Mouse (Mus musculus): ENCODE data around the gene Tpk1. TPM values are rescaled to one million over a fixed set of nuclear protein-coding genes. Genes with fewer than 3 reads are reported as not detected.

Gene Tpk1
- total and polyA plus RNA-seq, 3 experiments: 3.5 to 12.6 TPM; not detected in 1

DNA sequence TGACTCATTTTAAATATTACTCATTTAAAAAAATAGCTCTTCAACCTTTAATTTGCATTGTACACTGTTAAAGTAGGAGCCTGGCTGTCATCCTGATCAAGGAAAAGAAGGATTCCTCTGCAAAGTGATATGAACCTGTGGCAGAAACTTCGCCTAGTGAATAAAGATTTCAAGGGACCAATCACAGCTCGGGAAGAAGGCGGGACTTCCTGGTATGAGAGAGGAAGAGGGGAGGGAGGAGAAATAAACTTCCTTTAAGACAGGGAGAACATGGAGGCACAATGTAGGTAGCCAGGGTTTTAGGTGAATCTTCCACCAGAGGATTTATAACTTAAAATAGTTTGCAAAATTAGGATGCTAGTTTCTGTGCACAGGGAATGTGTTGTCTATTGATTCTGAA, 223.9 kb downstream of the Tpk1 start:
- Histone ChIP-seq H3K27ac (ENCODE audit: control insufficient read depth, low read depth, low read length) (no peak overlapping the region), H3K9me3 (replicated peaks; ENCODE audit: insufficient read depth, low read length) (no peaks in the 10 kb centered on the region), H3K79me2 (ENCODE audit: control insufficient read depth, insufficient read depth, low read length, poor library complexity) (no peaks in the 10 kb centered on the region), H3K9ac (ENCODE audit: control insufficient read depth, low read depth, low read length, poor library complexity, severe bottlenecking) (no peak overlapping the region), H3K4me1 (ENCODE audit: control insufficient read depth in 1 of 2, insufficient read depth in 2 of 2, low read length in 2 of 2) (no peaks in the 10 kb centered on the region), H3K36me3 (ENCODE audit: control insufficient read depth in 1 of 2, insufficient read depth in 2 of 2, low read length in 2 of 2) (no peaks in the 10 kb centered on the region; a peak in 1 of 4 replicates), H3K27me3 (ENCODE audit: control insufficient read depth in 1 of 2, insufficient read depth in 2 of 2, low read length in 2 of 2) (no peaks in the 10 kb centered on the region), H3K4me3 (ENCODE audit: control insufficient read depth in 1 of 2, insufficient read depth in 1 of 2, low read depth in 2 of 2, low read length in 2 of 2) (no peak overlapping the region)
- TF ChIP-seq MYC (IDR thresholded peaks at IDR 0.05; ENCODE audit: low read depth, low read length) (no peak), ELF1 (IDR thresholded peaks at IDR 0.05; ENCODE audit: low read depth, low read length) (no peak), CHD2 (IDR thresholded peaks at IDR 0.05; ENCODE audit: low read length) (no peak), MXI1 (IDR thresholded peaks at IDR 0.05; ENCODE audit: low read depth, low read length) (no peak), TCF12 (IDR thresholded peaks at IDR 0.05; ENCODE audit: low read depth, low read length) (no peak), RCOR1 (IDR thresholded peaks at IDR 0.05; ENCODE audit: low read depth, low read length) (no peak), MAFK (IDR thresholded peaks at IDR 0.05; ENCODE audit: borderline replicate concordance, low read depth, low read length) (no peak), POLR2AphosphoS2 (IDR thresholded peaks at IDR 0.05; ENCODE audit: low read length) (no peak), CHD1 (IDR thresholded peaks at IDR 0.05; ENCODE audit: low read depth, low read length) (no peak), MAX (IDR thresholded peaks at IDR 0.05; ENCODE audit: low read length) (no peak), GATA1 (IDR thresholded peaks at IDR 0.05; ENCODE audit: low read depth, low read length) (no peak), SIN3A (IDR thresholded peaks at IDR 0.05; ENCODE audit: low read length) (no peak), ETS1 (IDR thresholded peaks at IDR 0.05; ENCODE audit: low read depth, low read length) (no peak), POLR2A (IDR thresholded peaks at IDR 0.05; ENCODE audit: control insufficient read depth in 1 of 2, insufficient read depth in 1 of 2, low read depth in 1 of 2, low read length in 2 of 2, poor library complexity in 1 of 2) (no peak), MAZ (IDR thresholded peaks at IDR 0.05; ENCODE audit: low read depth, low read length) (no peak), NELFE (IDR thresholded peaks at IDR 0.05; ENCODE audit: low read depth, low read length) (no peak)
- DNase-seq (ENCODE audit: low read depth, low spot score): peak; percentile 23

DNA sequence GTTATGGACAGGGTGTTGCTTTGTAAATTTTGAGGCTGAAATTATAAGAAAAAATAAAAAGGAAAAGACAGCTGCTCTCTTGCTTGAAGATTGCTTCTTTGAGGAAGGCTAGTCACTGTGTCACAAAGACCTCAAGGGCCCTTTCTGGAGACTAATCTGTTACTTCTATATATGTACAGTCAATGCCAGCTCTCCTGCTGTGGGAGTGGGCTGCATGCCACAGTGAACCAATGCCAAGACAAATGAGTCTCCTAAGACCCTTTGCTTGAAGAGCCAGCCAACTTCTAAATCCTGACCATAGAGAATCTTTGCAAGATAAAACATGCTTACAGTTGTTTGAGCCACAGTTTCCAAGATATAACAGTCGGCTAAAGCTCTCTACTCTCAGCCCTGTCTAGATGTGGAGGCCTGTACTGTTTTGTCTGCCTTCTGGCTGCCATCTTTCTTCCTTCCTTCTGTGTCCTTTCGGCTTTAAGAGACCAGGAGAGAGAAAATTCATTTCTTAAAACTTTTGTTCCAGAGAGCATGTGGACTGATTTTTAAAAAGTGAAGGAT, 230.0 kb downstream of the Tpk1 start:
- Histone ChIP-seq H3K79me2 (ENCODE audit: control insufficient read depth, insufficient read depth, low read length, poor library complexity) (no peaks in the 10 kb centered on the region), H3K9me3 (replicated peaks; ENCODE audit: insufficient read depth, low read length) (no peaks in the 10 kb centered on the region), H3K27me3 (ENCODE audit: control insufficient read depth in 1 of 2, insufficient read depth in 2 of 2, low read length in 2 of 2) (no peaks in the 10 kb centered on the region), H3K27ac (ENCODE audit: control insufficient read depth, low read depth, low read length) (no peak overlapping the region), H3K4me3 (ENCODE audit: control insufficient read depth in 1 of 2, insufficient read depth in 1 of 2, low read depth in 2 of 2, low read length in 2 of 2) (no peak overlapping the region), H3K36me3 (ENCODE audit: control insufficient read depth in 1 of 2, insufficient read depth in 2 of 2, low read length in 2 of 2) (peaks cover 0 to 5% of the 10 kb centered on the region in 2 experiments; a peak in 2 of 4 replicates), H3K4me1 (ENCODE audit: control insufficient read depth in 1 of 2, insufficient read depth in 2 of 2, low read length in 2 of 2) (no peaks in the 10 kb centered on the region), H3K9ac (ENCODE audit: control insufficient read depth, low read depth, low read length, poor library complexity, severe bottlenecking) (no peak overlapping the region)
- no peak for TF ChIP-seq MXI1 (IDR thresholded peaks at IDR 0.05; ENCODE audit: low read depth, low read length)
- TF ChIP-seq HCFC1 (IDR thresholded peaks at IDR 0.05; ENCODE audit: low read depth, low read length): no peak
- no peak for TF ChIP-seq CHD2 (IDR thresholded peaks at IDR 0.05; ENCODE audit: low read length)
- TF ChIP-seq EP300 (IDR thresholded peaks at IDR 0.05; ENCODE audit: low read depth in 1 of 2, low read length in 2 of 2): no peak
- TF ChIP-seq USF2 (IDR thresholded peaks at IDR 0.05; ENCODE audit: borderline replicate concordance in 1 of 2, insufficient read depth in 1 of 2, low read depth in 1 of 2, low read length in 2 of 2): no peak
- TF ChIP-seq E2F4 (IDR thresholded peaks at IDR 0.05; ENCODE audit: borderline replicate concordance, low read depth, low read length): no peak
- TF ChIP-seq MAFK (IDR thresholded peaks at IDR 0.05; ENCODE audit: borderline replicate concordance, low read depth, low read length): no peak
- no peak for DNase-seq (ENCODE audit: low read depth, low spot score)
